Mouse (Mus musculus): ENCODE data around the gene Smarcc1. TPM values are rescaled to one million over a fixed set of nuclear protein-coding genes. Genes with fewer than 3 reads are reported as not detected.

The Smarcc1 gene
- polyA plus RNA-seq, 1 experiment from 2014 or later: 253 TPM

- Histone ChIP-seq H3K4me1 (replicated peaks; ENCODE audit: control insufficient read depth, insufficient read depth, low read length) (no peaks in the 10 kb centered on the region), H3K9me3 (ENCODE audit: control insufficient read depth, low read length) (no peaks in the 10 kb centered on the region), H3K36me3 (ENCODE audit: control insufficient read depth, insufficient read depth, low read length) (peaks cover 26% of the 10 kb centered on the region), H3K27me3 (ENCODE audit: control insufficient read depth, insufficient read depth, low read length) (no peaks in the 10 kb centered on the region), H3K4me2 (replicated peaks; ENCODE audit: low read depth, low read length) (no peak overlapping the region), H3K27ac (ENCODE audit: low read depth, low read length) (no peak overlapping the region), H3K9ac (ENCODE audit: low read depth, low read length) (no peak overlapping the region), H3K4me3 (ENCODE audit: low read depth, low read length) (no peak overlapping the region)
- ATAC-seq (ENCODE audit: low FRiP score) (no peak), DNase-seq (ENCODE audit: low spot score) (no peak)
- 93% methylated on average over 8 of the region's 8 CpGs for WGBS
Measured at GRCm38 (mm10) chr9:110085693-110086092, 31.8 kb upstream of the Smarcc1 start.

GRCm38 (mm10) chr9:110093303-110093702 is 24.2 kb upstream of the Smarcc1 start:
- H3K36me3 ChIP-seq (ENCODE audit: control insufficient read depth, insufficient read depth, low read length): peaks cover 22% of the 10 kb centered on the region; the same call in 1 of the 2 replicates

DNA sequence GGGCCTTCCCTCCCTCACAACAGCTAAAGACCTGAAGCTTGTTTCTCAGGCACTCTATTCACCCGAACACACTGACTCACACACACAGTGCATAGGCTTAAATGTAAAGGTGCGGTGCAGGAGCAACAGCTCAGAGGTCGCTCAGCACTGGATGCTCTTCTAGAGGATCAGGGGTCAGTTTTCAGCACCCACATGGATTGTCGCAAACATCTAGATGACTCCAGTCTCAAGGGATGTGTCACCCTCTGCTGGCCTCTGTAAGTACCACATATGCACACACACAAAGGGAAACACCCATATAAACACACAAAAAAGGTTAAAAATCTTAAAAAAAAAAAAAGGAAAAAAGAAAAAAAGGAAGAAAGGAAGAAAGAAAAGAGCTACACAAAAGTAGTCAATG is 22.7 kb upstream of the Smarcc1 start:
- Histone ChIP-seq H3K36me3 (ENCODE audit: control insufficient read depth, insufficient read depth, low read length) (peaks cover 25% of the 10 kb centered on the region), H3K27me3 (ENCODE audit: control insufficient read depth, insufficient read depth, low read length) (no peaks in the 10 kb centered on the region), H3K9me3 (ENCODE audit: control insufficient read depth, low read length) (no peaks in the 10 kb centered on the region), H3K9ac (ENCODE audit: low read depth, low read length) (no peak overlapping the region), H3K4me1 (replicated peaks; ENCODE audit: control insufficient read depth, insufficient read depth, low read length) (no peaks in the 10 kb centered on the region), H3K4me3 (ENCODE audit: low read depth, low read length) (no peak overlapping the region), H3K4me2 (replicated peaks; ENCODE audit: low read depth, low read length) (no peak overlapping the region), H3K27ac (ENCODE audit: low read depth, low read length) (no peak overlapping the region)
- WGBS: 92% methylated on average over 4 of the region's 4 CpGs
- ATAC-seq (ENCODE audit: low FRiP score) (no peak), DNase-seq (ENCODE audit: low spot score) (no peak)

More at GRCm38 (mm10) chr9:110093303-110093702, 24.2 kb upstream of the Smarcc1 start:
- DNase-seq (ENCODE audit: low spot score) (no peak), ATAC-seq (ENCODE audit: low FRiP score) (no peak)
- WGBS: 85% methylated on average over 4 of the region's 4 CpGs
- Histone ChIP-seq H3K4me1 (replicated peaks; ENCODE audit: control insufficient read depth, insufficient read depth, low read length) (no peaks in the 10 kb centered on the region), H3K27ac (ENCODE audit: low read depth, low read length) (no peak overlapping the region), H3K4me2 (replicated peaks; ENCODE audit: low read depth, low read length) (no peak overlapping the region), H3K27me3 (ENCODE audit: control insufficient read depth, insufficient read depth, low read length) (no peaks in the 10 kb centered on the region), H3K4me3 (ENCODE audit: low read depth, low read length) (no peak overlapping the region), H3K9ac (ENCODE audit: low read depth, low read length) (no peak overlapping the region), H3K9me3 (ENCODE audit: control insufficient read depth, low read length) (no peaks in the 10 kb centered on the region)

- DNase-seq (ENCODE audit: low spot score): no peak
- no peak overlapping the region for H3K27ac ChIP-seq (ENCODE audit: low read depth, low read length)
- H3K4me2 ChIP-seq (replicated peaks; ENCODE audit: low read depth, low read length): no peak overlapping the region
- 83% methylated on average over 3 of the region's 3 CpGs for WGBS
- H3K4me1 ChIP-seq (replicated peaks; ENCODE audit: control insufficient read depth, insufficient read depth, low read length): no peaks in the 10 kb centered on the region; the same call in 1 of the 2 replicates
- no peak overlapping the region for H3K4me3 ChIP-seq (ENCODE audit: low read depth, low read length)
- H3K36me3 ChIP-seq (ENCODE audit: control insufficient read depth, insufficient read depth, low read length): peaks cover 10% of the 10 kb centered on the region
- H3K9me3 ChIP-seq (ENCODE audit: control insufficient read depth, low read length): no peaks in the 10 kb centered on the region
- H3K9ac ChIP-seq (ENCODE audit: low read depth, low read length): no peak overlapping the region
- ATAC-seq (ENCODE audit: low FRiP score): no peak
- no peaks in the 10 kb centered on the region for H3K27me3 ChIP-seq (ENCODE audit: control insufficient read depth, insufficient read depth, low read length)
Measured at GRCm38 (mm10) chr9:110097791-110098190, 19.7 kb upstream of the Smarcc1 start.

- Histone ChIP-seq H3K9ac (ENCODE audit: low read depth, low read length) (peak overlapping the region; percentile 88), H3K9me3 (ENCODE audit: control insufficient read depth, low read length) (no peaks in the 10 kb centered on the region), H3K4me2 (replicated peaks; ENCODE audit: low read depth, low read length) (peak overlapping the region; percentile 68), H3K36me3 (ENCODE audit: control insufficient read depth, insufficient read depth, low read length) (peaks cover 10% of the 10 kb centered on the region; the same call in 1 of the 2 replicates), H3K4me1 (replicated peaks; ENCODE audit: control insufficient read depth, insufficient read depth, low read length) (no peaks in the 10 kb centered on the region; the same call in 1 of the 2 replicates), H3K27ac (ENCODE audit: low read depth, low read length) (no peak overlapping the region; the same call in 1 of the 2 replicates), H3K4me3 (ENCODE audit: low read depth, low read length) (peak overlapping the region; percentile 89), H3K27me3 (ENCODE audit: control insufficient read depth, insufficient read depth, low read length) (no peaks in the 10 kb centered on the region)
- WGBS: 3% methylated on average over 41 of the region's 41 CpGs
- DNase-seq (ENCODE audit: low spot score) (peak; percentile 96), ATAC-seq (ENCODE audit: low FRiP score) (peak; percentile 96)
Measured at GRCm38 (mm10) chr9:110100627-110101600, 16.6 kb upstream of the Smarcc1 start.

- Histone ChIP-seq H3K27ac (ENCODE audit: low read depth, low read length) (peak overlapping the region; percentile 95), H3K9me3 (ENCODE audit: control insufficient read depth, low read length) (no peaks in the 10 kb centered on the region), H3K4me3 (ENCODE audit: low read depth, low read length) (peak overlapping the region; percentile 89), H3K4me1 (replicated peaks; ENCODE audit: control insufficient read depth, insufficient read depth, low read length) (peaks cover 3% of the 10 kb centered on the region; the same call in 1 of the 2 replicates), H3K4me2 (replicated peaks; ENCODE audit: low read depth, low read length) (peak overlapping the region; percentile 65), H3K36me3 (ENCODE audit: control insufficient read depth, insufficient read depth, low read length) (peaks cover 5% of the 10 kb centered on the region; the same call in 1 of the 2 replicates), H3K27me3 (ENCODE audit: control insufficient read depth, insufficient read depth, low read length) (no peaks in the 10 kb centered on the region), H3K9ac (ENCODE audit: low read depth, low read length) (peak overlapping the region; percentile 88)
- WGBS: 11% methylated on average over 10 of the region's 10 CpGs
- DNase-seq (ENCODE audit: low spot score) (no peak), ATAC-seq (ENCODE audit: low FRiP score) (no peak)
Measured at GRCm38 (mm10) chr9:110116353-110116976, 1.0 kb upstream of the Smarcc1 start.

- under 1% methylated on average over 17 of the region's 17 CpGs for WGBS
- Histone ChIP-seq H3K9ac (ENCODE audit: low read depth, low read length) (peak within 1 kb of the TSS; percentile 88), H3K27me3 (ENCODE audit: control insufficient read depth, insufficient read depth, low read length) (no peaks in the 10 kb centered on the region), H3K36me3 (ENCODE audit: control insufficient read depth, insufficient read depth, low read length) (peaks cover 3% of the 10 kb centered on the region; the same call in 1 of the 2 replicates), H3K4me2 (replicated peaks; ENCODE audit: low read depth, low read length) (peak within 1 kb of the TSS; percentile 67), H3K9me3 (ENCODE audit: control insufficient read depth, low read length) (no peaks in the 10 kb centered on the region), H3K4me3 (ENCODE audit: low read depth, low read length) (peak within 1 kb of the TSS; percentile 89), H3K27ac (ENCODE audit: low read depth, low read length) (peak within 1 kb of the TSS; percentile 95), H3K4me1 (replicated peaks; ENCODE audit: control insufficient read depth, insufficient read depth, low read length) (peaks cover 3% of the 10 kb centered on the region; the same call in 1 of the 2 replicates)
- ATAC-seq (ENCODE audit: low FRiP score) (peak; percentile 22), DNase-seq (ENCODE audit: low spot score) (no peak)
Measured at GRCm38 (mm10) chr9:110117779-110118139, 251 bp downstream of the Smarcc1 start, which contains the start of gene Dhx30. Dhx30 (minus strand) TSS chr9:110117830.

GRCm38 (mm10) chr9:110118249-110118648 is 741 bp downstream of the Smarcc1 start:
- H3K36me3 ChIP-seq (ENCODE audit: control insufficient read depth, insufficient read depth, low read length): no peaks in the 10 kb centered on the region; the same call in 1 of the 2 replicates
- H3K4me2 ChIP-seq (replicated peaks; ENCODE audit: low read depth, low read length): peak overlapping the region; percentile 67
- H3K27me3 ChIP-seq (ENCODE audit: control insufficient read depth, insufficient read depth, low read length): no peaks in the 10 kb centered on the region
- H3K9ac ChIP-seq (ENCODE audit: low read depth, low read length): peak overlapping the region; percentile 88
- WGBS: 57% methylated on average over 1 of the region's 1 CpGs
- no peak for DNase-seq (ENCODE audit: low spot score)
- H3K4me3 ChIP-seq (ENCODE audit: low read depth, low read length): peak overlapping the region; percentile 89
- no peak overlapping the region for H3K27ac ChIP-seq (ENCODE audit: low read depth, low read length)
- no peaks in the 10 kb centered on the region for H3K9me3 ChIP-seq (ENCODE audit: control insufficient read depth, low read length)
- ATAC-seq (ENCODE audit: low FRiP score): no peak
- peaks cover 3% of the 10 kb centered on the region; the same call in 1 of the 2 replicates for H3K4me1 ChIP-seq (replicated peaks; ENCODE audit: control insufficient read depth, insufficient read depth, low read length)
